Mouse (Mus musculus): ENCODE data around the gene Gabrg3. TPM values are rescaled to one million over a fixed set of nuclear protein-coding genes. Genes with fewer than 3 reads are reported as not detected.

Gabrg3 gene
- total RNA-seq, 2 experiments from 2014 or later = 18.7 to 22.9 TPM

GRCm38 (mm10) chr7:57071435-57072160, 315.4 kb downstream of the Gabrg3 start:
- peak; percentile 28 to 30 for DNase-seq (ENCODE audit: low spot score in 2 of 2)

GRCm38 (mm10) chr7:57065398-57065797, 321.6 kb downstream of the Gabrg3 start:
- no peak for DNase-seq (ENCODE audit: low spot score in 2 of 2)

GRCm38 (mm10) chr7:57050906-57051635, 335.9 kb downstream of the Gabrg3 start:
- peak in 1 of 2 experiments; percentile 26 for DNase-seq (ENCODE audit: low spot score in 2 of 2)

GRCm38 (mm10) chr7:57037861-57038421, 349.0 kb downstream of the Gabrg3 start:
- peak in 1 of 2 experiments; percentile 3 for DNase-seq (ENCODE audit: low spot score in 2 of 2)

GRCm38 (mm10) chr7:57000585-57001261, 386.3 kb downstream of the Gabrg3 start:
- no peak for DNase-seq (ENCODE audit: low spot score in 2 of 2)

GRCm38 (mm10) chr7:56997713-56998624, 389.0 kb downstream of the Gabrg3 start:
- DNase-seq (ENCODE audit: low spot score in 2 of 2) = peak in 1 of 2 experiments; percentile 13

GRCm38 (mm10) chr7:56946398-56946797, 440.6 kb downstream of the Gabrg3 start:
- DNase-seq (ENCODE audit: low spot score in 2 of 2) = peak; percentile 4 to 47

GRCm38 (mm10) chr7:56941606-56942005, 445.4 kb downstream of the Gabrg3 start:
- DNase-seq (ENCODE audit: low spot score in 2 of 2) = no peak

GRCm38 (mm10) chr7:56938020-56938419, 449.0 kb downstream of the Gabrg3 start:
- DNase-seq (ENCODE audit: low spot score in 2 of 2) = no peak

GRCm38 (mm10) chr7:56919499-56919898, 467.5 kb downstream of the Gabrg3 start:
- no peak for DNase-seq (ENCODE audit: low spot score in 2 of 2)

- DNase-seq (ENCODE audit: low spot score in 2 of 2) = no peak
Measured at GRCm38 (mm10) chr7:56914862-56915261, 472.1 kb downstream of the Gabrg3 start.

- DNase-seq (ENCODE audit: low spot score in 2 of 2) = no peak
Measured at GRCm38 (mm10) chr7:56899762-56900161, 487.2 kb downstream of the Gabrg3 start.

- DNase-seq (ENCODE audit: low spot score in 2 of 2) = no peak
Measured at GRCm38 (mm10) chr7:56867314-56868075, 519.5 kb downstream of the Gabrg3 start.

- DNase-seq (ENCODE audit: low spot score in 2 of 2) = peak; percentile 13 to 52
Measured at GRCm38 (mm10) chr7:56843565-56843964, 543.4 kb downstream of the Gabrg3 start.

GRCm38 (mm10) chr7:56825446-56825845, 561.5 kb downstream of the Gabrg3 start:
- DNase-seq (ENCODE audit: low spot score in 2 of 2) = no peak

GRCm38 (mm10) chr7:56801841-56802240, 585.1 kb downstream of the Gabrg3 start:
- peak in 1 of 2 experiments; percentile 5 for DNase-seq (ENCODE audit: low spot score in 2 of 2)

GRCm38 (mm10) chr7:56779122-56779521, 607.9 kb downstream of the Gabrg3 start:
- peak in 1 of 2 experiments; percentile 43 for DNase-seq (ENCODE audit: low spot score in 2 of 2)

- no peak for DNase-seq (ENCODE audit: low spot score in 2 of 2)
Measured at GRCm38 (mm10) chr7:56768216-56768615, 618.8 kb downstream of the Gabrg3 start.

- no peak for DNase-seq (ENCODE audit: low spot score in 2 of 2)
Measured at GRCm38 (mm10) chr7:56767796-56768195, 619.2 kb downstream of the Gabrg3 start.

Data from layer of hippocampus, postnatal 14 days (tissue).